ENCODE assay signal across 27 mouse cellular contexts in genomic region chr10:77541864-77542666, GRCm38 (mm10). TPM values are rescaled to one million over a fixed set of nuclear protein-coding genes. Genes with fewer than 3 reads are reported as not detected.
DNase-seq lines count a peak whose midpoint lies in the region; ATAC-seq and TF ChIP-seq lines count a peak whose summit lies in the region.
"Had no signal": no experiment of that assay in that cellular context is flagged by ENCODE, and none has a peak within 500 bp of the region (broad histone marks: within the 10 kb centered on the region; RNA-seq: fewer than 3 reads in every experiment).

No protein-coding gene starts in this region.

- no peak overlapping the region for H3K9ac ChIP-seq in intestine, embryonic 15.5 days
- no peak overlapping the region for H3K9ac ChIP-seq in intestine, embryonic 16.5 days (ENCODE audit: low read depth, low read length)
- H3K9ac ChIP-seq in kidney, embryonic 14.5 days (ENCODE audit: low read depth, low read length) = no peak overlapping the region
- H3K9ac ChIP-seq in stomach, embryonic 16.5 days (ENCODE audit: low read length) = no peak overlapping the region
- H3K9ac ChIP-seq: heart, embryonic 13.5 days; hindbrain, embryonic 15.5 days; limb, embryonic 12.5 days; liver, embryonic 15.5 days; lung, embryonic 14.5 days; midbrain, embryonic 12.5 days; neural tube, embryonic 13.5 days had no signal

- no peak overlapping the region for H3K27ac ChIP-seq in intestine, embryonic 15.5 days
- no peak overlapping the region for H3K27ac ChIP-seq in intestine, embryonic 16.5 days (ENCODE audit: low read length)
- H3K27ac ChIP-seq in kidney, embryonic 14.5 days (ENCODE audit: low read depth, low read length) = no peak overlapping the region
- no peak overlapping the region for H3K27ac ChIP-seq in stomach, embryonic 16.5 days (ENCODE audit: low read length)
- H3K27ac ChIP-seq: heart, embryonic 13.5 days; hindbrain, embryonic 10.5 days; hindbrain, embryonic 15.5 days; limb, embryonic 12.5 days; liver, embryonic 15.5 days; midbrain, embryonic 12.5 days; neural tube, embryonic 13.5 days had no signal

- no peak for TF ChIP-seq CTCF in Patski (IDR thresholded peaks at IDR 0.05)

- peak; percentile 59 for ATAC-seq in intestine, embryonic 15.5 days
- ATAC-seq in intestine, embryonic 16.5 days = no peak
- ATAC-seq in kidney, embryonic 14.5 days (ENCODE audit: low FRiP score, low TSS enrichment) = no peak
- peak; percentile 44 for ATAC-seq in Patski
- ATAC-seq in stomach, embryonic 16.5 days (ENCODE audit: insufficient read depth, low FRiP score) = peak; percentile 29; the same call in 1 of the 2 replicates
- ATAC-seq: forebrain, embryonic 14.5 days; inflammation-experienced regulatory T-cells, adult 6 months had no signal

- POLR2A ChIA-PET in Patski (lab: Charles Lee) = no interaction called here

- peak; percentile 57 for DNase-seq in kidney, adult 9 months
- DNase-seq in Patski (ENCODE audit: low read depth, low spot score) = no peak
- DNase-seq in frontal cortex, adult 2 months (ENCODE audit: extremely low spot score in 1 of 2, low spot score in 1 of 2) = no peak
- no peak for DNase-seq in c-Kit-positive CD71-positive TER-119-positive erythroid progenitor cells, embryonic 14.5 days (ENCODE audit: low spot score)
- DNase-seq: adrenal gland, adult 8-10 months; cerebellum, adult 11 months; cerebellum, adult 9-10 months; cerebellum, postnatal 36 days; gastrocnemius, adult 2 months; heart, postnatal 14 days; lung, embryonic 14.5 days; lung, postnatal 14 days; right cerebral cortex, postnatal 4 days; thymus, postnatal 14 days had no signal

- no peak overlapping the region for H3K4me3 ChIP-seq in intestine, embryonic 15.5 days (replicated peaks)
- no peak overlapping the region for H3K4me3 ChIP-seq in intestine, embryonic 16.5 days (ENCODE audit: low read length)
- no peak overlapping the region for H3K4me3 ChIP-seq in kidney, embryonic 14.5 days (ENCODE audit: low read length)
- no peak overlapping the region for H3K4me3 ChIP-seq in stomach, embryonic 16.5 days (replicated peaks; ENCODE audit: low read length)
- H3K4me3 ChIP-seq: gastrocnemius, adult 2 months; heart, embryonic 13.5 days; hindbrain, embryonic 10.5 days; hindbrain, embryonic 15.5 days; limb, embryonic 12.5 days; liver, embryonic 15.5 days; midbrain, embryonic 12.5 days; neural tube, embryonic 13.5 days had no signal

- no peaks in the 10 kb centered on the region for H3K27me3 ChIP-seq in intestine, embryonic 15.5 days (replicated peaks)
- no peaks in the 10 kb centered on the region for H3K27me3 ChIP-seq in intestine, embryonic 16.5 days (replicated peaks; ENCODE audit: control insufficient read depth, insufficient read depth, low read length)
- H3K27me3 ChIP-seq in kidney, embryonic 14.5 days (ENCODE audit: control insufficient read depth, insufficient read depth, low read length) = no peaks in the 10 kb centered on the region
- H3K27me3 ChIP-seq in Patski = no peaks in the 10 kb centered on the region
- no peaks in the 10 kb centered on the region for H3K27me3 ChIP-seq in stomach, embryonic 16.5 days (ENCODE audit: control insufficient read depth, insufficient read depth, low read length)
- H3K27me3 ChIP-seq: heart, embryonic 13.5 days; hindbrain, embryonic 15.5 days; limb, embryonic 12.5 days; liver, embryonic 15.5 days; midbrain, embryonic 12.5 days; neural tube, embryonic 13.5 days had no signal

- in situ Hi-C loops in Patski (cut with MboI; ENCODE audit: low pct_unique_long_range_greater_than_20kb) = no loop called here

- H3K4me1 ChIP-seq in intestine, embryonic 15.5 days (replicated peaks) = no peaks in the 10 kb centered on the region
- no peaks in the 10 kb centered on the region for H3K4me1 ChIP-seq in intestine, embryonic 16.5 days (ENCODE audit: control insufficient read depth, insufficient read depth, low read length)
- H3K4me1 ChIP-seq in kidney, embryonic 14.5 days (ENCODE audit: control insufficient read depth, insufficient read depth, low read length) = no peaks in the 10 kb centered on the region
- no peaks in the 10 kb centered on the region for H3K4me1 ChIP-seq in stomach, embryonic 16.5 days (ENCODE audit: control insufficient read depth, insufficient read depth, low read length)
- H3K4me1 ChIP-seq: hindbrain, embryonic 15.5 days; limb, embryonic 12.5 days; midbrain, embryonic 12.5 days; neural tube, embryonic 13.5 days had no signal

- H3K9me3 ChIP-seq in intestine, embryonic 15.5 days = no peaks in the 10 kb centered on the region
- no peaks in the 10 kb centered on the region for H3K9me3 ChIP-seq in intestine, embryonic 16.5 days (ENCODE audit: control insufficient read depth, low read length)
- no peaks in the 10 kb centered on the region for H3K9me3 ChIP-seq in kidney, embryonic 14.5 days (ENCODE audit: control insufficient read depth, low read length)
- H3K9me3 ChIP-seq in stomach, embryonic 16.5 days (replicated peaks; ENCODE audit: control insufficient read depth, low read length) = no peaks in the 10 kb centered on the region
- H3K9me3 ChIP-seq: heart, embryonic 13.5 days; hindbrain, embryonic 10.5 days; hindbrain, embryonic 15.5 days; limb, embryonic 12.5 days; liver, embryonic 15.5 days; midbrain, embryonic 12.5 days; neural tube, embryonic 13.5 days had no signal

- 73% methylated on average over 10 of the region's 10 CpGs for WGBS in intestine, embryonic 15.5 days
- 75% methylated on average over 10 of the region's 10 CpGs for WGBS in intestine, embryonic 16.5 days
- WGBS in kidney, embryonic 14.5 days = 81% methylated on average over 10 of the region's 10 CpGs
- 78% methylated on average over 10 of the region's 10 CpGs for WGBS in stomach, embryonic 16.5 days

- H3K4me2 ChIP-seq in intestine, embryonic 15.5 days (replicated peaks) = no peak overlapping the region
- H3K4me2 ChIP-seq in intestine, embryonic 16.5 days (ENCODE audit: low read depth, low read length) = no peak overlapping the region
- H3K4me2 ChIP-seq in kidney, embryonic 14.5 days (replicated peaks; ENCODE audit: low read depth, low read length) = no peak overlapping the region
- no peak overlapping the region for H3K4me2 ChIP-seq in stomach, embryonic 16.5 days (ENCODE audit: low read depth, low read length)
- H3K4me2 ChIP-seq: heart, embryonic 13.5 days; hindbrain, embryonic 15.5 days; limb, embryonic 12.5 days; liver, embryonic 15.5 days; lung, embryonic 14.5 days; midbrain, embryonic 12.5 days; neural tube, embryonic 13.5 days had no signal

- CTCF ChIA-PET in Patski (lab: Charles Lee) = interaction anchor here (1.0 to 1.7 kb wide), 4 partner anchors 10 to 39 kb away, joined by 3 to 6 read pairs (median 4); partner anchors contain the start of gene Pttg1ip

- no peaks in the 10 kb centered on the region for H3K36me3 ChIP-seq in intestine, embryonic 15.5 days
- H3K36me3 ChIP-seq in intestine, embryonic 16.5 days (ENCODE audit: control insufficient read depth, insufficient read depth, low read length) = no peaks in the 10 kb centered on the region
- H3K36me3 ChIP-seq in kidney, embryonic 14.5 days (ENCODE audit: control insufficient read depth, insufficient read depth, low read length) = no peaks in the 10 kb centered on the region
- no peaks in the 10 kb centered on the region for H3K36me3 ChIP-seq in stomach, embryonic 16.5 days (ENCODE audit: control insufficient read depth, insufficient read depth, low read length)
- H3K36me3 ChIP-seq: heart, embryonic 13.5 days; hindbrain, embryonic 10.5 days; hindbrain, embryonic 15.5 days; limb, embryonic 12.5 days; liver, embryonic 15.5 days; midbrain, embryonic 12.5 days; neural tube, embryonic 13.5 days had no signal

RNA-seq across cellular contexts. Expression of gene Itgb2, which starts 12.0 kb away (rescaled TPM):
- 3.2 and 3.7 TPM in 2 replicates for polyA plus RNA-seq in intestine, embryonic 15.5 days (2015; fragmentation: Nextera tagmentation; extraction: Ambion mirVana)
- polyA plus RNA-seq in intestine, embryonic 16.5 days (2015; fragmentation: Nextera tagmentation; extraction: Ambion mirVana) = 3.8 and 3.9 TPM in 2 replicates
- polyA plus RNA-seq in kidney, embryonic 14.5 days (2014; fragmentation: Nextera tagmentation; extraction: Ambion mirVana) = 1.1 and 1.3 TPM in 2 replicates
- 0.68 TPM for polyA plus RNA-seq in Patski (2021)
- 6.7 and 8.3 TPM in 2 replicates for polyA plus RNA-seq in stomach, embryonic 16.5 days (2015; fragmentation: Nextera tagmentation; extraction: Ambion mirVana)
- polyA plus RNA-seq in frontal cortex, adult 2 months (2012; rRNA removed) = 4.5 and 6.8 TPM in 2 replicates

RNA-seq across cellular contexts. Expression of gene Fam207a, which starts 26.5 kb away (rescaled TPM):
- 39.1 and 40.3 TPM in 2 replicates for polyA plus RNA-seq in intestine, embryonic 15.5 days (2015; fragmentation: Nextera tagmentation; extraction: Ambion mirVana)
- 39.0 and 43.8 TPM in 2 replicates for polyA plus RNA-seq in intestine, embryonic 16.5 days (2015; fragmentation: Nextera tagmentation; extraction: Ambion mirVana)
- 28.8 and 36.5 TPM in 2 replicates for polyA plus RNA-seq in kidney, embryonic 14.5 days (2014; fragmentation: Nextera tagmentation; extraction: Ambion mirVana)
- 32.2 TPM for polyA plus RNA-seq in Patski (2021)
- polyA plus RNA-seq in stomach, embryonic 16.5 days (2015; fragmentation: Nextera tagmentation; extraction: Ambion mirVana) = 29.7 and 31.0 TPM in 2 replicates
- polyA plus RNA-seq in frontal cortex, adult 2 months (2012; rRNA removed) = 43.7 and 44.9 TPM in 2 replicates

RNA-seq across cellular contexts. Expression of gene Pttg1ip, which starts 39.5 kb away (rescaled TPM):
- polyA plus RNA-seq in intestine, embryonic 15.5 days (2015; fragmentation: Nextera tagmentation; extraction: Ambion mirVana) = 146 and 156 TPM in 2 replicates
- polyA plus RNA-seq in intestine, embryonic 16.5 days (2015; fragmentation: Nextera tagmentation; extraction: Ambion mirVana) = 177 and 181 TPM in 2 replicates
- 104 and 144 TPM in 2 replicates for polyA plus RNA-seq in kidney, embryonic 14.5 days (2014; fragmentation: Nextera tagmentation; extraction: Ambion mirVana)
- polyA plus RNA-seq in Patski (2021) = 339 TPM
- polyA plus RNA-seq in stomach, embryonic 16.5 days (2015; fragmentation: Nextera tagmentation; extraction: Ambion mirVana) = 210 and 244 TPM in 2 replicates
- 125 and 132 TPM in 2 replicates for polyA plus RNA-seq in frontal cortex, adult 2 months (2012; rRNA removed)

Comparison
In these comparisons a context has a peak if more than half of its experiments do, and no peak if none do; other contexts are left out.
1. ATAC-seq: peak in intestine, embryonic 15.5 days (single experiment), Patski (single experiment) and stomach, embryonic 16.5 days (single experiment); none in intestine, embryonic 16.5 days (single experiment) and kidney, embryonic 14.5 days (single experiment).